Mouse (Mus musculus) yolk sac, embryonic 10.5 days (tissue): ENCODE results near the gene Rtl6.

Source experiments
- DNase-seq: peaks from one replicate; pipeline ENCODE4 v3.0.0-alpha.2; 2017; ENCODE audit warnings: low spot score

The Rtl6 gene

DNA sequence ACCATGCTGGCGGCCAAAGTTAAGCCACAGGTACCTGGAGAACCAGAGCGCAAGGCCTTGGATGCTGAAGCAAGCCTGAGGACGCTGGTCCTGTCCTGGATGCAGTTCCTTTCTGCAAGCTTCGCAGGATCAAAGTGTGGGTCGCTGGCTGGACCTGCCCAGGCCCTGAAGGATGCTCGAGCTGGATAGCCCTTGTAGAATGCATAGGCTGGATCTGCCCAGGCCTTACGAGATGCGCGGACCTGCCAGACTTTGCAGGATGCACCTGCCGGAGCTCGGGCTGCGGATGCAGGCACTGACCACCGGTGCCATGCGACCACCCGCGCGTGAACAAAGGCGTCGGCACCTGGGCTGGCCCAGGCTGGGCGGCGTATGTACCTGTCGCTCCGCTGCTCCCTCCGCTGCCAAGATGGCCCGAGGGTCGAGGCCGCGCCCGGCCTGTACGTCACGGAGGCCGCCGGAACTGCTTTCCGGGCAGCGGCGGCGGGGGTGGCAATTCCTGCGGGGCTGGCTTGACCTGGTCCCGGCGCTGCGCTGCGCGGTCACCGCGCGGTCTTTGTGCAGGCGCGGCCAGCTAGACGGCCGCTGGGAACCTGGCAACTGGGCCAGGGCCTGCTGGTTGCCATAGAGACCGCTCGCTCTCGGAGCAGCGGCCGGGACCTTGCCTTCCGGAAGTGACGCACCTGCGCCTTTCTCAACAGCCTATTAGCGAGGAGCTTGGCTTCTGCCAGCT, at the start of gene Rtl6:
Gene Rtl6 (minus strand): TSS at position 635 of the 733 bp plus-strand sequence.
- DNase-seq: peak; percentile 88

DNA sequence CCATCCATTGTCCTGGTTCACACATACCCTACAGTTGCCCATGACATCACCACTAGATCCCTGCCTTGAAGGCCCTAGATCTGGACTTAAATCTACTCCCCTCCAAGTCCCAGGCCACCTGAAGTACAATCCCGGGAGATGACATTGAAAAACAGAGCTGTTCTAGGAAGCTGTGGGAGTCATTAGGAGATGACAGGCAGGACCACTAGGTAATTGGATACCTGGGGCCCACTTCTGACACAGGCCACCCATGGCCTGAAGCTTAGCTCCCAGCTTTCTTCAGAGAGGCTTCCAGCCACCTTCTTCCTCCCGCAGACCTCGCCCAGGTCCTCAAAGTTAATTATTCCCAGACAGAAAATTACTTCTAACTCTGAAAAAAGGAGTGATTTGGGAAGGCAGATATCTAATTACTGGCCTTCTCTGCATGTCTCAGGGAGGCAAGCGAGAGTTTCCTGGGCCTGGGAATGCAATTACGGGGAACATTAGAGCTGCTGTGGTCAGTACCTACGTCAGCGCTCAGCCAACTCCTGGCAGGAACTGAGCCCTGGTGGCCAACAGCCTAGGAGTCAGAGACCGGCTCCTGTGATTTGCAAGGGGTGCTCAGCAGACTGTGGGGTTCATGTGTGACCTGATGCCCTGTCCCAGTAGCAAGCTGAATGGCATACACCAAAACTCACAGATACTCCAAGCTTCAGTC, 45.8 kb upstream of the Rtl6 start:
- no peak for DNase-seq

DNA sequence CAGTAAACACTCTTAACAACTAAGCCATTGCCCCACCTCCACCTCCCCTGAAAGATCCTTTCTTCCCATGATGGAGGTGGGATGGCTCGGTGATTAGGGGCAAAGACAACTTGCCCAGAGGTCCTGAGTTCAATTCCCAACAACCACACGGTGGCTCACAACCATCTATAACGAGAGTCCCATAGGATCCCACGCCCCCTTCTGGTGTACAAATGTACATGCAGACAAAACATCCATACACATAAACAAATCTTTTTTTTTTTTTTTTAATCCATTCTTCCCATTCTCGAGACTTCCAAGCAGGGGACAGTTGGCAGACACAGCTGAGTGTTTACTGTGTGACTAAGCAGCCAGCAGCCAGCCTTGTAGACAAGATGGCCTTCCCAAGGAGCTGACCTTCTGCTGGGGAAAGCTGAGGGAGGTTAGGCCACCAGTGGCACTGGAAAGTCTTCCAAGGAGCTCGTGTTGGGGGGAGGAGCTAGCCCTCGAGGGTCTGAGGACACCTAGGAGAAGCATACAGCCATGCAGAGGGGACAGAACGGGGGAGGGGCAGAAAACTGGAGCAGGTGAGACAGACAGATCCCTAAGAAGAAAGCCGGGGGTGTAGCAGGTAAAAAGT, 43.5 kb upstream of the Rtl6 start:
- DNase-seq: no peak

DNA sequence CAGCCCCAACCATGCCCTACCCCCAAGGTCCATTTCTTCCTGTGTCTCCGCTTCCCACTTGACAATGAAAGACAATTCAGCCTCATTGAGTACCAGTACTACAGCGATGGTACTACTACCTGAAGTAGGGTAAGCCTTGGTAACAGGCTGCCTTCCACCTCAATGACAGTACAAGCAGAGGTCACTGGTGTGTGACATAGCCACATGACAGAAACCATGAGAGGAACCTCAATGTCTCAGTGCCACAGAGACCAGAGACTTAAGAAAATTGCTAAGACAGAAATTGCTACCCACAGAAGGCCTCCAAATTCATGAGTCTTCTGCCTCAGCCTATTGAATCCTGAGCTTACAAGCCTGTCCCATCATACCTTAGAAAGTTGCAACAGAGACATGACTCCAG, 41.3 kb upstream of the Rtl6 start:
- DNase-seq: no peak

DNA sequence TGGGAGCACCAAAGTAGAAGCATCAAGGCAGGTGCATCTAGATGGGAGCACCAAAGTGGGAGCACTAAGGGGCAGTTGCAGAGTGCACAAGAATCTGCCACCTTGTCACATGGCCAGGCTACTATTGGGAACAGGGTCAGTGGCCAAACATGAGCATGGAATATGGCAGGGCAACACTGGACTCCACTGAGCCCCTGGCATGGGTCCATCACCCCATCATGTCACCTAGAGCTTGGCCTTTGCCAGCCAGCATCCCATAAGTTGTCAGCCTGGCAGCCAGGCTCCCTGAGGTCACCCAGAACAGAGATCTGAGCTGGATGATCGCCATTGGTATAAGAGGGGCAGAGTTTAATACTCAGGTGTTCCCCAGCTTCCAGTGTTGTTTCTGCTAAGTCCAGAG, 40.2 kb upstream of the Rtl6 start:
- no peak for DNase-seq

DNA sequence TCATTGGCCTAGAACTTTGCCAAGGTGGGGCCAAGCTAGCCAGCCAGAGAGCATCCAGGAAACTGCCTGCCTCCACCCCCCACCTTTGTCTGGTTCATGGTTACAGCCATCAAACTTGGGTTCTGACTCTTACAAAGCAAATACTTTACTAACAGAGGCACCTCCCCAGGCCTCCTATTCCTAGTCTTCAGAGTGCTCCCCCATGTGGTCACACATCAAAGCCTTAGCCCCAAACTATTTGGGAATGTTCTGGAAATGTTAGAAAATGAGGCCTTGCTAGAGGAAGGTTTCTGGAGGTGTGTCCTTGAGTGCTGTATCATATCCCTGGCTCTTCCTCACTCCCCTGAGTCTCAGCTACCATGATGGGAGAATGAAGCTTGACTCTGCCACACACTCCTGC, 39.4 kb upstream of the Rtl6 start:
- DNase-seq: no peak

DNA sequence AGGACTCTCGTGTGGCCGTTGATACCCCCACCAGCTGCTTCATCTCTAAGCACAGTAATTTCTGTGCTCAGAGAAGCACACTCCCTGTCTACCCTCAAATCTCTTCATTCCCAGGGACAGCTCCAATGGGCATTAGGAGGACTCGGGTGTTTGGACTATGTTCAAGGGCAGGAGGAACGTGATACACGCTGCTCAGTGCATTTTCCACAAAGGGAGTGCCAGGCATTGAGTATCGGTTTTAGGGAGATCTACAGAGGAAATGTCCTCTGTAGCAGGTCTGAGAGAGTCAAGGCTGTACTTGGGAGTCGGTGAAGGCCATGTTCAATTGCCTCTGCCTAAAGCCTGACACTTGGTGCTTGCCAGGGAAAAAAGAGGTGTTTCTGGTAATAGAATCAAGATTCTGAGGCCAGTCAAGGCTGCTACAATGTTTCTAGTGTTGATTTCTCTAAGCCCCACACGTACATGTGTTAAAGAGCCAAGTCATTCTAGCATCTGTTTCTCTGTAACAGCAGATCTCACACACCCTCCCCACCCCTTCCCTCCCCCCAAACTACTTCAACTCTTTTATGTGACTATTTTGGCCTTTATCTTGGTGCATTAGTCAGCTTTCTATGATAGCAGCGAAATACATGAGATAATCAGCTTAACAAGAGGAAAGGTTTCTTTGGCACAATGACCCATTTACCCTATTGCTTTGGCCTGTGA, 37.8 kb upstream of the Rtl6 start:
- DNase-seq: no peak

DNA sequence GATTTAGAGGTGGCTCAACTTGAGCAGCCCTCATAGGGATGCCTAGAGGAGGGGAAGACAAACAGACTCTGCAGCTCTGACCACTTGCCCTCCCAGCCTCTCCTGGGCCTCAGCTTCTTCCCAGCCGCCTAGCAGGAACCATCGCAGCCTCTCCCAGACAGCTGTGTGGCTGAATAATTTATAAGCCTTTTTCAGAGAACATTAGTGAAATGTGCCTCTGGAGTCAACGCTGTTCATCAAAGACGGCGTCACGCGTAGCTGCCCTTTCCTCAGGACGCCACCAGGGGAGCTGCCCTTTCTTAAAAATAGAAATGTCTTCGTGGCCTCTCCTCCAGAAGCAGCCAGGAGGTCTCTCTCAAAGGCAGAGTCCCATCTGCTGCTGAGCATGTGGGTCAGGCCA, 35.9 kb upstream of the Rtl6 start:
- no peak for DNase-seq

DNA sequence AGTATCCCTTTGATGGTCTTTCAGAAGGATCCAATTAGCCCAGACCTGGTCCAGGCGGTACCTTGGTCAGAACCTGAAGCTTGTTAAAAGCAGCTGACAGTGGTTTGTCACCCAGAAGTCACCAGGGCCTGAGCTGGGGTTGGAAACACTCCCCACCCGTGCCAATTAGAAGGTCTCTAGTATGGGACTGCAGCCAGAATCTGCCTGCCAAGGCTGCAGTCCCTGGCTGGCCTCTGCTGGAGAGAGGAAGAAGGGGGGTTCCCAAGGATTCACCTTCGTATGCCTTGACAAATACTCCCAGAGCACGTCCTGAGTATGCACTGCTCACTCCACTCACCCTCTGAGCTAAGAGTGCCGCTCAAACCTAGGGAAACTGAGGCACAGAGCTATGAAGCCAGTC, 34.6 kb upstream of the Rtl6 start:
- DNase-seq: no peak

DNA sequence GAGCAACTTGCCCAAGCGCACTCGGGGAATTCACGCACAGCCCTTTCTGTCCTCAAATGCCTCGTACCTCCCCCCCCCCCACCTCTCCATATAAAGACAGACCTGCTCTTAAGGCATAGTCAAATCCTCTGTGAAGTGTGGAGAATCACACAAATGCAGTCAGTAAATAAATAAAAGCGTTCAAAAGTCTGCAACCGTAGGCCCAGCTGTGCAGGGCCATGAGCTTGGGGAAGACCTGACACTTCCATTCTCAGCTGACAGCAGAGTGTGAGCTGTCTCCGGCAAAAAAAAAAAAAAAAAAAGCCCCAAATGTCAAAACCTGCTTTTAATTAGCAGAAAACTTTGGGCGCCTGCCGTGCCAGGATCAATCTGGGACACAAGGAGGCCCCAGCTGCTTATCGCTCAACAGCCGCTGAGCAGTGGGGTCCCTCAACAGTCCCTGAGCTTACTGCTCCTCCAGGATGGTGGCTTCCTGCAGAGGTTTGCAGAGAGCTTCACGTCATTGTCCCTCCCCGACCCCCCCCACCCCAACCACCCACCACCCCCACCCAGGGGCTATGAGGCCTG, 34.0 kb upstream of the Rtl6 start:
- no peak for DNase-seq

DNA sequence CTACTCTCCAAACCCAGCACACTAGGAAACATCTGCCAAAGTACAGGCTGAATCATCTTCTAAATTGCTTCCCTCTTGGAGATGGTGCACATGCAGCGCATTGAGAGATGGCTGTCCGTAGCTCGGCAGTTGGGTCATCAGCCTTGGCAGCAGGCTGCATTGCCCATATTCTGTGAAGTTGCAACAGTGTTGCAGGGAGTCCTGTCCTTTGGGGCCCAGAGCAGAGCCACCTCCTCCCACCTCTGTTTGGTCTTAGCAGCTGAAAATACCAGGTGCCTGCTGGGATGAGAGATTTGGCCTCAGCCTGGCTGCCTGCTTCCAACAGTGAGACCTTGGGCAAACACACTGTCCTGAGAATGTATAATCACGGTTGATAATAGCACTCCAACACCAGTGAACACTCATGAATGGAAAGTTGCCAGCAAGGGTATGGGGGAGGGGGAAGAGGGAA, 30.8 kb upstream of the Rtl6 start:
- no peak for DNase-seq

DNA sequence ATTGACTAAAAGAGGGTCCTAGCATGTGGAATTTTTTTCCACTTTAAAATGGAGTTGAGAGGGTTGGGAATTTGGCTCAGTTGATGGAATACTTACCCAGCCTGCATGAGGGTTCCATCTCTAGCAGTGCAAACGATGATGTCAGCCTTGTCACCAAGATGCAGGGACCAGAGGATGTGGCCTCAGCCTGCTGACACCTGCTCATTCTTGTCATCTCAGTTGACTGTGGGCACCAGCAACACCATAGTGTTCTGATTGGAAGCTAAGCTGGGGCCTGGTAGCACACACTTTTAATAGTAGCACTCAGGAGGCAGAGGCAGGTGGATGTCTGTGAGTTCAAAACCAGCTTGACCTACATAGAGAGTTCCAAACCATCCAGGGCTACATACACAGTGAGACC, 21.0 kb upstream of the Rtl6 start:
- DNase-seq: no peak

DNA sequence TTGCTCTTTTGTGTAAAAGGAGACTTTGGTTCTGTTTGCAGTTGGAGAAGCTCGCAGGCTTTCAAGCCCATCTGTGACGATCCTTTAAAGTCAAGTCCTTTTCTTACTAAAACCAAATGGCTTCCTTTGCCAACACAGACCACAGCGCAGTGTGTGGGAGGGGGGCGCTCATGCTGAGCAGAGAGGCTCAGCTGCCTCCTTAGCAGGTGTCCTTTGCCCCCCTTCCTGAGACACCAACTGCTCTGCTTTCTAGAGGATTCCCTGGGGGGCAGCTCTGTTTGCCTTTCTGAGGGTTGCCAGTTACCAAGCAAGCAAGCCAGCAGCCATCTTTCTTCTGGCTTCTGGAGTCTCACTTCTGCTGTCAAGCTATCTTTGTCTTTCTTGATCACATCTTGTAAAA, 19.4 kb upstream of the Rtl6 start:
- DNase-seq: no peak

DNA sequence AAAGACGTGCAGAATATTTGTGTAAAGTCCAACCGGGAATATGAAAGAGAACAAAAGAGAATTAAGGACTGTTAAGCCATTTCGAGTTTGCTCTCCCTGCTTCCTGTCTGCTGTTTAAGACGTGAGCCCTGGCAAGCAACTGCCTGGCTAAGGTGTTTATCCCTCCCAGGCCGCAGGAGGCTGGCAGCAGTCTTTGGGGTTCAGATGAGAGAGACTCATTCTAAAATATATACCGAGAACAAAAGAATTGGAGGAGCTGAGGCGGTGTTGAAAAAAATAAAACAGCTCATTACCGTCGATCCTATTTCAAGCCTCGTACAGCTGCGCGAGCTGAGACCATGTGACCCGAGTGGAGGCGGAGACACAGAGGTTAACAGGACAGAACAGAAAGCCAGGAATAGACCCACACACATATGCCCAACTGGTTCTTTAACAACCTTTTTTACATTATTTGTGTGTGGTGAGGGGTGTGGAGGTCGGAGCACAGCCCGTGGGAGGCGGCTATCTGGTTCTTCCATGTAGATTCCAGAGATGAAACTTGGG, 9.0 kb upstream of the Rtl6 start:
- DNase-seq: no peak

DNA sequence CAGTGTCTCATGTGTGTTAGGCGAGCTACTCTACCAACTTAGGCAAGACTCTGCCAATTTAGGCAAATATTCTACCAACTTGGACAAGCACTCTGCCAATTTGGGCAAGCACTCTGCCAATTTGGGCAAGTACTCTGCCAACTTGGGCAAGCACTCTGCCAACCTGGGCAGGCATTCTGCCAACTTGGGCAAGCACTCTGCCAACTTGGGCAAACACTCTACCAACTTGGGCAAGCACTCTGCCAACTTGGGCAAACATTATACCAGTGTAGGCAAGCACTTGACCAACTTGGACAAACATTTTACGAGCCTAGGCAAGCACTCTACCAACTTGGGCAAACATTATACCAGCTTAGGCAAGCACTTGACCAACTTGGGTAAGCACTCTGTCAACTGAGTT, 3.9 kb upstream of the Rtl6 start:
- no peak for DNase-seq

DNA sequence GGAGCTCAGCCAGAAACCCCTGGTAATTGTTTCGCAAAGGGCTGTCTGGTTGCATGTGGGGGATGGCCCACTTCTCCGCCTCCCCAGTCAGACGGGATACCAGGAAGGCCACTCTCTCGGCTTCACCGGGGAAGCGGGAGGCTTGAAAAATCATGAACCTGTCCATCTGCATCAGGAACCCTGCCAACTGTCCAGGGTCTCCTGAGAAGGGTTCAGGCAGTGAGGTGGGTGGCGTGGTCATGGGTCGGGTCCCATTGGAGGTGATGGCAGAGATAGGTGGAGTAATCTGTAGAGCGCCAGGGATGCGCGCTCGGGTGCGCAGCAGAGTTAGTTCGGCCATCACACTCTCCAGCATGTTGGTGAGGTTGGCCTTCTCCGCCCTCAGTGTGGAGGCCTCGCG, 949 bp downstream of the Rtl6 start:
- no peak for DNase-seq

DNA sequence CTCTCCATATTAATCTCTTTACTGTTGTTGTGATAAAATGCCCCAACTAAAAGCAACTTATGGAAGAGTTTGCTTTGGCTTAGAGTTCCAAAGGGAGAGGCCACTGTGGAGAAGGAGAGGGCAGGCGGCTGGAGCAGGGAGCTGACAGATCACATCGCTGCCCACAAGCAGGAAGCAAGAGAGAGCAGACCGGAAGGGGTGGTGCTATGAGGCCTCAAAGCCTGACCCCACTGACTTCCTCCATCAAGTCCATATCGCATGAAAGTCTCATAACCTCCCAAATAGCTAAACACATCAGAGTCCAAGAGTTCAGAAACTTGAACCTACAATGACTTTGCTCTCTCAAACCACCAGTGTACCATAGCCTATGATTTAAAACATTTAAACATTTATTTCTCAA, 6.6 kb downstream of the Rtl6 start:
- no peak for DNase-seq

DNA sequence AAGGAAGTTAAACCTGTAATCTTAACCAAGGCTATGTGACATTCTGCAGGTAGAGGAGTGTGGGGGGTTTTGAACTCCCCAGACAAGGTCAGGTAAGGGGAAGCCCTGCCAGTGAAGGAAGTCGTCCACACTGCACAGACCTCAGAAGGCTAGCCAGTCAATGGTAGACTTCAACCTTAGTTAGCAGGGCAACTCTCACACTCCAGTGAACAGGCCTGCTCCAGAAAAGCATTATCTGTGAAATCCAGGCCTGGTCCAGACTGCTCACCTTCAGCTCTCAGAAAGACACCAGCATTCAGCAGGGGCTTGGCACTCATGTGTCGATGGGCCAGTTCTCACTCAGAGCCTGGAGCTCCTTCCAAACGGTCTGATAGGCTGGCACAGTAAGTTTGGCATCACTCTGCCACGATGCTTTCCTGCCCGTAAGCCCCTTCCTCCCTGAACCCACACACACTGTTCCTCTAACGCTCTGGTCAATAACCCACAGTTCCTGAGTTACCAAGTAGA, 8.3 kb downstream of the Rtl6 start:
- DNase-seq: no peak

DNA sequence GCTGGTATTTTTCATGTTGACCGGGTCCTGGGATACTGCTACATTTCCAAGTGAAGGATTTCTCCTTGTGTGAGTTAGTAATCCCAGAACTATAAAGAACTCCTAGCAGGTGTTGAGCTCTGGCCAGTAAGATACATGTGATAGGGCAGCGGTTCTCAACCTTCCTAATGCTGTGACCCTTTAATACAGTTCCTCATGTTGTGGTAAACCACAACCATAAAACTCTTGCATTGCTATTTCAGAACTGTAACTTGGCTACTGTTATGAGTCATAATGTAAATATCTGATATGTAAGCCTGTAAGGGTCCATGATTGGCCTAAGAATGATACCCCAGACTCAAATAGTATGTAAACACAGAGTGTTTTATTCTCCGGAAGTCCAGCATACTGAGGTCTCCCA, 11.6 kb downstream of the Rtl6 start:
- no peak for DNase-seq

DNA sequence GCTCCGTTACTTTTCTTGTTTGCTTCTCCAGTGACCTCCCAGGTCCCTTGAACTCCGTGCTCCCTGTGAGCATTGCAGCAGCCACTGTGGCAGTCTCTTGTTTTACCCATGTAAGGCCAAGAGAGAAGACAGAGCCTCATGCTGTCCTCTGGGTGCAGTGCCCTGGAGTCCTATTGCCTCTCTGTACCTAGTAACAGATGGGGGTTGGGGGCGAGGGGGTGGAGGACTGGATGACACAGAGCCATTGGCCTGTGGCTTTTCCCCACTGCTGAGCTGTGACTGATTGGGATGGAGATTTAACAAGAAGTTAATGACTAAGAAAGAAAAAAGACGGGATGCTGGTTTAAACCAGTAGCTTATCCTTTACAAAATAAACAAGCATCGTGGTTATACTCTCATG, 16.4 kb downstream of the Rtl6 start:
- DNase-seq: no peak

DNA sequence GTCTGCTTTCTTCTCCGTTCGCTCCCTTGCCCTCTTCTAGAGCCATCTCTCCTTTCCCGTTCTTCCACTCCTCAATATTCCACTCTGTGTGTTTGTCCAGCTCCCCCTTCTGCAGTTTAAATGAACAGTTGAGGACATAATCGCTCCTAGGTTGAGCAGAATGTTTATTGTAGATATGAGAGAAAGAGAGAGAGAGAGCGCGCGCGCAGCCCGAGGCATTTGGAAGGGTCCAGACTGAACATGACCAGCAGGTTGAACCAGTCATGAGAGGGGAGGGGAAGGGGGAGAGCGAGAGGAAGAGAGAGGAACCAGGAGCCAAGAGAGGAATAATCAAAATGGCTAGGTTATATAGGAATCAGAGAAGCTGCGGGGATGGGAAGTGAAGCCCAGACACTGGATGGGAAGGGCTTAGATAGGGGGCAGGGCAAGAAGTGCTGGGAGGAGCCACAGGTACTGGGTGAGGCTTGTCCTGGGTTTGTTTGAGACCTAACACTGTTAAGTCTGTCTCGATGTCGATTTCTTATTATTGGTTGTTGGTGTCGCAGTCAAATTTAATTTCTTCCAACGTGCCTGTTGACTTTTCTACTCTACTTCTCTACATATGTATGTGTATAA, 18.5 kb downstream of the Rtl6 start:
- no peak for DNase-seq

DNA sequence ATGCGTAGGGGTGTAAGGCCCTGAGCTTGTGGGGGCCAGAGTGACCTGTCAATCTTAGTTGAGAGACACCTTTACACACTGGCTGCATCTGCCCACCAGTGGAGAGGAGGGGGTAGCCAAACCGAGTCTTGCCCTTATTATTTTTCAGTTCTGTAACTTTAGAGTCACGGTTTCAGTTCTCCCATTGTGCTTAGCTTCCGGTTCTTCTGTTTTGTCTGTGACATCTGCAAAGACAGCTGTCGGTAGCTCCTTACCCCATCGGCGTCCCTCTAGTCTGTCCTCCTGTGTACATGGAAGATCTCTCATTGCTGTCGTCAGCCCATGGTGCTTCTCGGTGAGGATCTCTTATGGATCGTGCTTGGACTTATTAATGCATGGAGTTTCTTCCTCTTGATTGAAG, 20.5 kb downstream of the Rtl6 start:
- DNase-seq: no peak
